Mouse (Mus musculus) liver, embryonic 11.5 days (tissue): Measurements from ENCODE around the gene Bcam. TPM values are rescaled to one million over a fixed set of nuclear protein-coding genes. Genes with fewer than 3 reads are reported as not detected.

ENCODE experiments used
- ATAC-seq: fragments of 200-750 bp; cut with Nextera tagmentation; replicated peaks from 2 replicates; pipeline ENCODE4 v1.8.0; 2017; ENCODE audit warnings: moderate number of reproducible peaks, mild to moderate bottlenecking, moderate TSS enrichment, moderate library complexity; ENCODE audit not compliant: low FRiP score
- DNase-seq: peaks from one replicate; pipeline ENCODE4 v3.0.0-alpha.2; 2017; ENCODE audit warnings: low spot score
- H3K27ac ChIP-seq: fragments of 300-500 bp; sonication (generic); 2 replicates; pipeline ENCODE4 v1.5.1; 2014; ENCODE audit warnings: mild to moderate bottlenecking, low read depth, low read length, control low read depth
- H3K27me3 ChIP-seq: fragments of 300-500 bp; sonication (generic); replicated peaks from 2 replicates; pipeline ENCODE4 v1.6.1; 2014; ENCODE audit warnings: low read length, mixed read lengths; ENCODE audit not compliant: control insufficient read depth, insufficient read depth
- H3K36me3 ChIP-seq: fragments of 300-500 bp; sonication (generic); 2 replicates; pipeline ENCODE4 v1.6.1; 2014; ENCODE audit warnings: mild to moderate bottlenecking, low read length, moderate library complexity, mixed read lengths; ENCODE audit not compliant: control insufficient read depth, insufficient read depth
- H3K4me1 ChIP-seq: fragments of 300-500 bp; sonication (generic); replicated peaks from 2 replicates; pipeline ENCODE4 v1.6.1; 2014; ENCODE audit warnings: low read length, mixed read lengths; ENCODE audit not compliant: control insufficient read depth, insufficient read depth
- H3K4me2 ChIP-seq: fragments of 300-500 bp; sonication (generic); 2 replicates; pipeline ENCODE4 v1.6.1; 2014; ENCODE audit warnings: mild to moderate bottlenecking, control low read depth, moderate library complexity
- H3K4me3 ChIP-seq: fragments of 300-500 bp; sonication (generic); 2 replicates; pipeline ENCODE4 v1.5.1; 2014; ENCODE audit warnings: low read depth, low read length, control low read depth
- H3K9ac ChIP-seq: fragments of 300-500 bp; sonication (generic); 2 replicates; pipeline ENCODE4 v1.6.1; 2014; ENCODE audit warnings: low read depth, low read length, control low read depth
- H3K9me3 ChIP-seq: fragments of 300-500 bp; sonication (generic); 2 replicates; pipeline ENCODE4 v1.6.1; 2016; ENCODE audit warnings: low read length, inconsistent platforms, mixed read lengths; ENCODE audit not compliant: control insufficient read depth
- WGBS: fragments of 180-500 bp; shearing (Covaris S2); extraction: QIAGEN DNeasy Blood & Tissue Kit; methylation state at CpG from one replicate; pipeline ENCODE4 v1.1.7; 2014; 5-methylcytosine and 5-hydroxymethylcytosine counted together
- polyA plus RNA-seq: library from polyadenylated mRNA; unstranded; fragments of >200 nt; fragmentation: Nextera tagmentation; extraction: Ambion mirVana; gene quantifications from 2 replicates; pipeline ENCODE4 v1.2.1, GENCODE M21; 2014

The Bcam gene
- polyA plus RNA-seq, 1 experiment from 2014 or later = 21.8 TPM

DNA sequence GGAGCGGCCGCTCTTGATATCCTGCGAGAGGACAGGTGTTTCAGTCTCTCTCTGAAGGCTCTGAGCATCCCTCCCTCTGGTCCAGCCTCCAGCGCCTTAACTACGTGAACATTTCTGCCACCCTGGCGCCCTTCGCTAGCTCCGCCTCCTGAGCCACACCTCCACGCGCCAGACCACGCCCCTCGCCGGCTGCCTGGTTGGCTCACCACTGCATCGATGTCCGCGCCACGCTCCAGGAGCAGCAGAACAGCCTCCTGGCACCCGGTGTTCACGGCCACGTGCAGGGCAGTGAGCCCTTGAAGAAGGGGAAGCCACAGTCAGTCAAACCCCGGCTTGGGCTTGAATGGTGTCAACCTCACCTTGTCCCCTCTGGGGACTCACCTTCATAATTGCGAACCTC is 40.3 kb upstream of the Bcam start:
- no peak overlapping the region for H3K27ac ChIP-seq
- H3K4me1 ChIP-seq = peaks cover 14% of the 10 kb centered on the region
- H3K9me3 ChIP-seq = no peaks in the 10 kb centered on the region
- peak; percentile 53 for ATAC-seq
- 0 out of 2 replicates have a peak overlapping the region, but pooled peaks have one; percentile 14 for H3K4me3 ChIP-seq
- H3K9ac ChIP-seq = no peak overlapping the region
- H3K36me3 ChIP-seq = no peaks in the 10 kb centered on the region
- 7% methylated on average over 22 of the region's 22 CpGs for WGBS
- peak overlapping the region; percentile 51 for H3K4me2 ChIP-seq
- peaks cover 21% of the 10 kb centered on the region for H3K27me3 ChIP-seq
- DNase-seq = peak; percentile 66

GRCm38 (mm10) chr7:19809369-19809768 is 38.6 kb upstream of the Bcam start:
- peak overlapping the region; percentile 49 for H3K4me2 ChIP-seq
- no peak overlapping the region for H3K27ac ChIP-seq
- peaks cover 21% of the 10 kb centered on the region for H3K27me3 ChIP-seq
- DNase-seq (no peak), ATAC-seq (peak; percentile 62)
- no peaks in the 10 kb centered on the region for H3K36me3 ChIP-seq
- H3K4me1 ChIP-seq = peaks cover 8% of the 10 kb centered on the region; the same call in 1 of the 2 replicates
- WGBS = 7% methylated on average over 27 of the region's 27 CpGs
- H3K9me3 ChIP-seq = no peaks in the 10 kb centered on the region
- H3K4me3 ChIP-seq = peak overlapping the region; percentile 27
- H3K9ac ChIP-seq = no peak overlapping the region

GRCm38 (mm10) chr7:19806356-19806969 is 35.6 kb upstream of the Bcam start:
- Histone ChIP-seq H3K36me3 (no peaks in the 10 kb centered on the region), H3K9ac (no peak overlapping the region), H3K4me1 (peaks cover 8% of the 10 kb centered on the region; the same call in 1 of the 2 replicates), H3K27me3 (peaks cover 13% of the 10 kb centered on the region), H3K27ac (no peak overlapping the region), H3K9me3 (no peaks in the 10 kb centered on the region), H3K4me3 (no peak overlapping the region), H3K4me2 (no peak overlapping the region)
- 83% methylated on average over 8 of the region's 8 CpGs for WGBS
- ATAC-seq (no peak), DNase-seq (no peak)

- no peaks in the 10 kb centered on the region for H3K9me3 ChIP-seq
- no peak overlapping the region for H3K4me3 ChIP-seq
- no peak overlapping the region for H3K27ac ChIP-seq
- WGBS = 21% methylated on average over 7 of the region's 7 CpGs
- H3K36me3 ChIP-seq = no peaks in the 10 kb centered on the region
- DNase-seq (no peak), ATAC-seq (no peak)
- H3K27me3 ChIP-seq = no peaks in the 10 kb centered on the region
- no peaks in the 10 kb centered on the region for H3K4me1 ChIP-seq
- H3K9ac ChIP-seq = no peak overlapping the region
- no peak overlapping the region for H3K4me2 ChIP-seq
Measured at GRCm38 (mm10) chr7:19802995-19803394, 32.2 kb upstream of the Bcam start.

DNA sequence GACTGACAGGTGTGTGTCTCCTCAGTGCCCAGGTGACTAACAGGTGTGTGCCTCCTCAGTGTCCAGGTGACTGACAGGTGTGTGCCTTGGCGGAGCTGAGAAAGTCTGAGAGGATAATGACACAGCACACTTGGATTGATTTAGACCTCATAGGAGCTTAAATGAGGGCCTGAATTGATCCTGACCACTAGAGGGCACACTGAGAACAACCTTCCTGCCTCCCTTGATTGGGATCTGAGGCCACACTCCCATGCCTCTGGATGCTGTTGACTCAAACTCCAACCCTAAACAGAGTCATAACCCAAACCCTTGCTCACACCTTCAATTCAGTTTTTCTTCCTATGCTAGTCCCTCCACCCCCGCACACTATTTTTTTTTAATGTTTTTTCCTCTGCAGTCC is 29.9 kb upstream of the Bcam start:
- no peaks in the 10 kb centered on the region for H3K36me3 ChIP-seq
- ATAC-seq (no peak), DNase-seq (no peak)
- no peak overlapping the region for H3K4me2 ChIP-seq
- H3K27ac ChIP-seq = no peak overlapping the region
- 12% methylated on average over 2 of the region's 2 CpGs for WGBS
- peaks cover 15% of the 10 kb centered on the region for H3K27me3 ChIP-seq
- H3K9me3 ChIP-seq = no peaks in the 10 kb centered on the region
- no peaks in the 10 kb centered on the region for H3K4me1 ChIP-seq
- no peak overlapping the region for H3K9ac ChIP-seq
- H3K4me3 ChIP-seq = no peak overlapping the region

DNA sequence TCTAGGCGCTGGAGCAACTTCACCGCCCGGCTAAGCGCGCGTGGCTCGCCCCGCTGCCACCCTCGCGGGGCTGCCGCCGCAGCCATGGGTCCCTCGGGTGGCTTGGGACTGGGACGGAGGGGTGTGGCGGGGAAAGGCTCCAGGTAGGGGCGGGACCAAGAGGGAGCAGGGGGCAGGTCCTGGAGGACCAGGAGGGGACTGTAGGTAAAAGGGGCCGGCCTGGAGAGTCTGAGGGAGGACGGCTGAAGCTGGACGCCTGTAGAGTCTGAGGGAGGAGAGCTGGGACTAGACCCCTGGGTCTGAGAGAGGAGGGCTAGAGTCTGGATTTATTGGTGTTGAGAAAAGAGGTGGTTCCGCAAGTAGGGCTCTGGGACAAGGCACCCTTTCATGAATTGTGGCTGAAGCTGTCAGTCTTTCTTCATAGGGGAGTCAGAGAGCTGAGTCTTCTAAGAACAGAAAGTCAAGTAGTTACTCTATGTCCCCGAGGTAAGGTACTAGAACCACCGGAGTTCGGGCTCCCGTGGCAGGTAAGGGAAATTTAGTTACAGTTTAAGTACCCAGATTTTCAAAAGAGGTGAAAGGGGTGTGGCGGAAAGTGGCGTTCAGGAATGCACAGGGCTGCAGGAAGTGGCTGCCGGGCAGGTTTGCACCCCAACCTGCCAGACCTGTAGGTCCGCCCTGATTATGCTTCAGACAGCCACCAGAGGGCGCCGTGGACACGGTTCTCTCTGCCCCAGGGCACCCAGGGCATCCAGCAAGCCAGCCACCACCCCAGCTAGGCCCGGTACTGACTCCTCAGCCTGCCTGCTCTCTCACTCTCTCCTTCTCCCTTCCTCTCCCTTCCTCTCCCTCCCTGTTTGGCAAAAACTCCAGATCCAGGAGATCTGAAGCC is 26.1 kb upstream of the Bcam start, which contains the start of gene Cblc:
Gene Cblc, minus strand, starts transcription at position 113 of the 892 bp plus-strand sequence.
- Histone ChIP-seq H3K9me3 (no peaks in the 10 kb centered on the region), H3K27ac (no peak within 1 kb of the TSS), H3K36me3 (no peaks in the 10 kb centered on the region), H3K9ac (peak within 1 kb of the TSS; percentile 20; the same call in 1 of the 2 replicates), H3K4me3 (peak within 1 kb of the TSS; percentile 33), H3K4me2 (peak within 1 kb of the TSS; percentile 60), H3K27me3 (peaks cover 20% of the 10 kb centered on the region), H3K4me1 (no peaks in the 10 kb centered on the region)
- 5% methylated on average over 32 of the region's 32 CpGs for WGBS
- peak; percentile 74 for ATAC-seq
- DNase-seq = peak; percentile 78

GRCm38 (mm10) chr7:19796254-19796653 is 25.4 kb upstream of the Bcam start:
- Histone ChIP-seq H3K27ac (no peak overlapping the region), H3K9ac (peak overlapping the region; percentile 20; the same call in 1 of the 2 replicates), H3K27me3 (peaks cover 20% of the 10 kb centered on the region), H3K4me3 (peak overlapping the region; percentile 33), H3K4me2 (peak overlapping the region; percentile 60), H3K4me1 (no peaks in the 10 kb centered on the region), H3K9me3 (no peaks in the 10 kb centered on the region), H3K36me3 (no peaks in the 10 kb centered on the region)
- 15% methylated on average over 18 of the region's 18 CpGs for WGBS
- DNase-seq (no peak), ATAC-seq (no peak)

GRCm38 (mm10) chr7:19795236-19795635 is 24.4 kb upstream of the Bcam start:
- Histone ChIP-seq H3K4me1 (no peaks in the 10 kb centered on the region; the same call in 1 of the 2 replicates), H3K9me3 (no peaks in the 10 kb centered on the region), H3K9ac (no peak overlapping the region), H3K27ac (no peak overlapping the region), H3K4me2 (no peak overlapping the region), H3K4me3 (no peak overlapping the region), H3K36me3 (no peaks in the 10 kb centered on the region), H3K27me3 (peaks cover 20% of the 10 kb centered on the region)
- no peak for DNase-seq
- WGBS = 65% methylated on average over 2 of the region's 2 CpGs
- ATAC-seq = no peak
